Mouse (Mus musculus) T-cell, adult 2 months (primary cell): ENCODE measurements around the gene Sstr3.

Source experiments
- DNase-seq: peaks from one replicate; pipeline ENCODE4 v3.0.0; 2022; ENCODE audit warnings: low spot score

Sstr3 gene

GRCm38 (mm10) chr15:78559141-78559979, 14.9 kb upstream of the Sstr3 start:
- no peak for DNase-seq

GRCm38 (mm10) chr15:78557693-78558535, 13.4 kb upstream of the Sstr3 start:
- DNase-seq, result peak; percentile 65

GRCm38 (mm10) chr15:78554545-78555313, 10.2 kb upstream of the Sstr3 start:
- DNase-seq, result no peak

- DNase-seq, result no peak
Measured at GRCm38 (mm10) chr15:78549189-78549734, 4.8 kb upstream of the Sstr3 start.

GRCm38 (mm10) chr15:78548711-78549110, 4.2 kb upstream of the Sstr3 start:
- DNase-seq, result no peak

- DNase-seq, result no peak
Measured at GRCm38 (mm10) chr15:78548336-78548665, 3.8 kb upstream of the Sstr3 start.

GRCm38 (mm10) chr15:78547415-78548335, 3.2 kb upstream of the Sstr3 start:
- peak; percentile 68 for DNase-seq

- DNase-seq, result no peak
Measured at GRCm38 (mm10) chr15:78546060-78546459, 1.6 kb upstream of the Sstr3 start.

GRCm38 (mm10) chr15:78544041-78544440, 444 bp downstream of the Sstr3 start:
- DNase-seq, result no peak

GRCm38 (mm10) chr15:78542767-78543303, 1.6 kb downstream of the Sstr3 start:
- no peak for DNase-seq

GRCm38 (mm10) chr15:78542098-78542766, 2.3 kb downstream of the Sstr3 start:
- DNase-seq, result no peak

- DNase-seq, result no peak
Measured at GRCm38 (mm10) chr15:78541606-78542005, 2.9 kb downstream of the Sstr3 start.

- DNase-seq, result no peak
Measured at GRCm38 (mm10) chr15:78541036-78541435, 3.4 kb downstream of the Sstr3 start.

GRCm38 (mm10) chr15:78535723-78536421, 8.6 kb downstream of the Sstr3 start:
- no peak for DNase-seq

GRCm38 (mm10) chr15:78533346-78533835, 11.1 kb downstream of the Sstr3 start:
- no peak for DNase-seq

GRCm38 (mm10) chr15:78532566-78533345, 11.7 kb downstream of the Sstr3 start:
- DNase-seq, result no peak

GRCm38 (mm10) chr15:78531901-78532469, 12.5 kb downstream of the Sstr3 start:
- DNase-seq, result peak; percentile 96

- no peak for DNase-seq
Measured at GRCm38 (mm10) chr15:78531451-78531720, 13.1 kb downstream of the Sstr3 start.
